Mouse (Mus musculus) gastrocnemius, adult 8-10 months (tissue): ENCODE data around the gene Crtac1. TPM values are rescaled to one million over a fixed set of nuclear protein-coding genes. Genes with fewer than 3 reads are reported as not detected.
A peak's percentile ranks its signal among the peaks of the same experiment; 100 is the strongest.

Source experiments
- DNase-seq, 2 experiments: peaks; one replicate each; pipeline ENCODE4 v3.0.0; 2022; ENCODE audit warnings: low spot score in 2 of 2
- total RNA-seq, 4 experiments: library from RNA; stranded (reverse); gene quantifications; 2 replicates each; pipeline ENCODE4 v1.2.4; 2022

The Crtac1 gene
- total RNA-seq, 4 experiments from 2014 or later: 0.10 to 0.97 (median 0.27) TPM; not detected in 1

- no peak for DNase-seq
These were observed 99.4 kb downstream of the Crtac1 start for GRCm38 (mm10) chr19:42332081-42332736.

GRCm38 (mm10) chr19:42331446-42331845 is 100.1 kb downstream of the Crtac1 start:
- no peak for DNase-seq

- DNase-seq: no peak
These were observed 103.4 kb downstream of the Crtac1 start for GRCm38 (mm10) chr19:42328160-42328559.

GRCm38 (mm10) chr19:42325894-42326293 is 105.7 kb downstream of the Crtac1 start:
- peak in 1 of 2 experiments; percentile 20 for DNase-seq

- no peak for DNase-seq
These were observed 109.1 kb downstream of the Crtac1 start for GRCm38 (mm10) chr19:42322357-42323090.

- no peak for DNase-seq
These were observed 109.6 kb downstream of the Crtac1 start for GRCm38 (mm10) chr19:42321936-42322335.

GRCm38 (mm10) chr19:42317648-42318425 is 113.7 kb downstream of the Crtac1 start:
- no peak for DNase-seq

- DNase-seq: no peak
These were observed 114.6 kb downstream of the Crtac1 start for GRCm38 (mm10) chr19:42316998-42317397.

GRCm38 (mm10) chr19:42316525-42316924 is 115.1 kb downstream of the Crtac1 start:
- DNase-seq: peak in 1 of 2 experiments; percentile 24

- DNase-seq: peak; percentile 25 to 39
These were observed 115.7 kb downstream of the Crtac1 start for GRCm38 (mm10) chr19:42315914-42316313.

- DNase-seq: no peak
These were observed 116.4 kb downstream of the Crtac1 start for GRCm38 (mm10) chr19:42315070-42315679.

- no peak for DNase-seq
These were observed 119.4 kb downstream of the Crtac1 start for GRCm38 (mm10) chr19:42312191-42312590.

GRCm38 (mm10) chr19:42311332-42311731 is 120.3 kb downstream of the Crtac1 start:
- DNase-seq: no peak

GRCm38 (mm10) chr19:42308931-42309330 is 122.7 kb downstream of the Crtac1 start:
- DNase-seq: no peak

- no peak for DNase-seq
These were observed 124.6 kb downstream of the Crtac1 start for GRCm38 (mm10) chr19:42307019-42307418.

- DNase-seq: no peak
These were observed 125.4 kb downstream of the Crtac1 start for GRCm38 (mm10) chr19:42306202-42306601.

GRCm38 (mm10) chr19:42305746-42306145 is 125.8 kb downstream of the Crtac1 start:
- no peak for DNase-seq

GRCm38 (mm10) chr19:42304506-42304905 is 127.1 kb downstream of the Crtac1 start:
- no peak for DNase-seq

- no peak for DNase-seq
These were observed 128.3 kb downstream of the Crtac1 start for GRCm38 (mm10) chr19:42303210-42303813.

GRCm38 (mm10) chr19:42293216-42293615 is 138.4 kb downstream of the Crtac1 start:
- no peak for DNase-seq

GRCm38 (mm10) chr19:42292106-42292505 is 139.5 kb downstream of the Crtac1 start:
- no peak for DNase-seq
